Mouse (Mus musculus) R1 (cell line): Measurements from ENCODE around the gene Steap3.

ENCODE experiments used
- DNase-seq: peaks from one replicate; pipeline ENCODE4 v3.0.0-alpha.2; 2018; ENCODE audit warnings: low read depth, low spot score

Gene Steap3

GRCm38 (mm10) chr1:120158474-120159127 lies 113.9 kb downstream of the Steap3 start:
- no peak for DNase-seq

- peak; percentile 70 for DNase-seq
Measured at GRCm38 (mm10) chr1:120155325-120155724, 117.2 kb downstream of the Steap3 start.

GRCm38 (mm10) chr1:120154232-120154631 lies 118.3 kb downstream of the Steap3 start:
- DNase-seq, result peak; percentile 46

GRCm38 (mm10) chr1:120146994-120147393 lies 125.5 kb downstream of the Steap3 start:
- DNase-seq, result peak; percentile 42

GRCm38 (mm10) chr1:120145527-120146216 lies 126.8 kb downstream of the Steap3 start:
- DNase-seq, result no peak

- no peak for DNase-seq
Measured at GRCm38 (mm10) chr1:120142551-120142950, 130.0 kb downstream of the Steap3 start.
